Mouse (Mus musculus): ENCODE measurements around the gene Ikzf4.

Ikzf4 gene

DNA sequence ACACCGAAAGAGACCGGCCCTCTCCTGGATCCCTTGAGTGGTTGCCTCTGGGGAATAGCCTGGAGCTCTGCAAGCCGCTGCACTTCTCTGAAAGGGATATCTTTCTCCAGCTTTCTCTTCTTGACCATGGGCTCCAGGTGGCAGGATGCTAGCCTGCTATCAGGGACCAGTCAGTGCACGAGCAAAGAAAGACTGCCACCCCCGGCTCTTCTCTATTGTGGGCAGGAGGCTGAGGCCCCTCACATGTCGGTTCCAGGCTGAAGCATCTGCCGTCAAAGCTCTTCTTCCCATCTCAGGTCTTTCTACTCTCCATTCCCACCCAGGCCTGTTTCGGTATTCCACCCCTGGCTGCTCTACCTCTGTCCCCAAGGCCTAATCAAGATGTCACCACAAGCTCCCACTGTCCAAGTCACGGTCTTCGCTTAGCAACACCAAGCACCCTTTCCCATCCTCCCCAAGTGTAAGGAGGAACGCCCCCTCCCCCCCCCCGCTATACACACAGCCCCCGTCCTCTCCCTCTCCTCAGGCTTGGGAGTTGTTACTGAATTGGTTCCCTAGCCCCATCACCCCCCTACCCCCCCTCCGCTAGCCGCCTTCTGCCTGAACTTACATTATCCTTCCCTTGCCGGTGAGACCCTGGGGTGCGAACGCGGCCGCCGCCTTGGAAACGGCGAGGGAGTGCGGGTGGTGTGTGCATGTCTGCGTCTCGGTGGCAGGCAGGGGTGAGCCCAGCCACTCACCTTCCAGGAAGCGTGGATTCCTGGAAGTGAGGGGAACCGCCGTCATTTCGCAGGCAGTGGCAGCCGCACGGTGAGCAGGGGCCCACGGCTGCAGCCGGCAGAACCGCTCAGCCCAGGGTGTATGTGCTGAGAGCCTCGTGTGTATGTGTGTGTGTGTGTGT is at the start of gene Ikzf4:
TSS of gene Ikzf4 (minus strand) at position 881 of the 901 bp plus-strand sequence.
- DNase-seq = peak; percentile 64

DNA sequence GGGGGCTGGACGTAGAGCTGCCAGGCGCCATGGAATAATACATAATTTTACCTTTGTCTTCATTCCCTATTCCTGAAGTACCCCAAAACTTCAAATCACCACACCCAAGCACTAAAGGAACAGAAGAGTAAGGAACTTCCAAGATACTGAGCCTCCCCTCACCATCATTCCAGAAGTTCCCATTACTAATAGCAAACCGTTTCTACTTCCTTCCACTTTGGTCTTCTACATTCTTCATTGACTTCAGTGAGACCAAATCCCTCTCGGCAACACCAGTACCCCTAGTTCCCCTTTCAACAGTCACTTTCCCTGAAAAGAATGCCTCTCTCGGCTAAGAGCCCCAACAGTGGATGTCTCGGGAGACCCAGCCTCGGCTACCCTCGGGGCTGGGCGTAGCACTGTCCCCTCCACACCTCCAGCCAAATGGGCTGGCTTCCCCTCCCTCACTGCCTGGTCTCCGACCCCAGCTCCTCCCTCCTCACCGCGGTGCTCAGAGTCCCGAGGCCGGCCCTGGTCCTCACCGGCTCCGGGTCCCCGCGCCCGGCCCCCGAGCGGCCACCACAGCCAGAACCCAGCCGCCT is 49.7 kb upstream of the Ikzf4 start:
- DNase-seq = no peak

DNA sequence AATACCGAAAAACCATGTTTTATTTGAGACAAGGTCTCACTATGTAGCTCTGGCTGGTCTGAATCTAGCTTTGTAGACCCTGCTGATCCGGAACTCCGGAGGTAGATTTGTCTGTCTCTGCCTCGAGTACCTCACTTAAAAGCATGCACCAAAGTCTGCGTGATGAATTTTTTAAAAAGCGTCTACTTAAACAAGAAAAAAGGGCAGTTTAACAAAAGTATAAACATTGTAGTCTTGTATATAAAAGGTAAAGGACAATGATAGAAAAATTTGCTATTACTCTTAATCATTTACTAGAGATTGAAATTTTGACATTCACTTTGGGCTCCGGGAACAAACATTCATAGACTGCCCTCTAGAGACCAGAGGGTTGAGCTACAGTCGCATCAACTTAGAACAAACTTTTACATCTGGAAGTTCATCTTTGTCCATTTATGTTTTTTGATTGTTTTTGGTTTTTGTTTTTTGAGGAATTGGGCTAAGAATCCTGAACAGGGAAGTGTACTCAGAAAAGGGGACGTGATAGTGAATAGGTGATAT is 28.7 kb upstream of the Ikzf4 start:
- no peak for DNase-seq

DNA sequence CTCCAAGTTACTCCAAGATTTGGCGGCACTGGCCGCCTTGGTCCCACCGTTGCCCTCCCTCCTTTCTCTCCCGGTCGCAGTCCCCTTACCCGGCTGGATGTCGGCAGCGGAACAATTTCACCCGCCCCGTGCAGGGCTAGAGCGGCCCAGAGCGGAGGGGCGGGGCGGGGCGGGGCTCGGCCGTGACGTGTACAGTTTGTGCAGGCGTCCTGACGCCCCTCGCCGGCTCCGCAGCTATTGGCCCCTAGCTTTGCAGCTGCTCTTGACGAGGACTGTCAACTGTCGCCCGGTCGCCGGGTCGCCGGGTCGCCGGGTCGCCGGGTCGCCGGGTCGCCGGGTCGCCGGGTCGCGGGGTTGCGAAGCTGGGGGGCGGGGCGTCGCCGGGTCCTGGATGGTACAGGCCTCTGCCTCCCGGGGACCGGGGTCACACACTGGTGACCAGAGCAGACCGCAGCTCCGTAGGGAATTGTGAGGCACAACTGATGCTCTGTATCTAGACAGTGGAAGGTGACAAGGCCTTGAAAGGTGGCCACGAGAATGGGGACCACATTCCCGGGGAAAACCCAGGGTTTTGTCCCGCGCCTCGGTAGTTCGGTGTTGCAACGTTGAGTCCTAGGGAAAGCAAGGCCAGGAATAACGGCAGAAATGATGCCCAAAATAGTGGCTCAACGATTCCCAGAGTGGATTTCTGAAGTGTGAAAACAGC is 28.1 kb upstream of the Ikzf4 start, which contains the start of gene Suox:
TSS of gene Suox (minus strand) at position 311 of the 706 bp plus-strand sequence.
- DNase-seq = peak; percentile 83

DNA sequence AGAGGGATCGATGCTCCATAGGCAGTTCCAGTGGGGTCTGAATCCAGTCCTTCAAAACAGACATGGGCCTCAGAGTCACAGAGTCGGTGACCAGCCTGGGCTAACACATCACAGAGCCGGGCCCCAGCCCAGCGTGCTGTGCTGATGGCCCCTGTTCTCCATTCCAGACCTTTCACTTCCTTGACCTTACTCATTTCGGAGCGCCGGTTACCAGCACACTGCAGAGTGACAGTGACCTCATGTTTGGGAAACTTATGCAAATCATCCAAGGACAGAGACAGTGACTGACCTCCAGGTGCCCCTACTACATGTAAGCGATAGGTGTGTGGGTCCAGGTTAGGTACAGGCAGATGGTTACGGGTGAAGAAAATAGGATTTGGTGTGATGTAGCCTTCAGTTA is 25.4 kb upstream of the Ikzf4 start:
- DNase-seq = no peak

DNA sequence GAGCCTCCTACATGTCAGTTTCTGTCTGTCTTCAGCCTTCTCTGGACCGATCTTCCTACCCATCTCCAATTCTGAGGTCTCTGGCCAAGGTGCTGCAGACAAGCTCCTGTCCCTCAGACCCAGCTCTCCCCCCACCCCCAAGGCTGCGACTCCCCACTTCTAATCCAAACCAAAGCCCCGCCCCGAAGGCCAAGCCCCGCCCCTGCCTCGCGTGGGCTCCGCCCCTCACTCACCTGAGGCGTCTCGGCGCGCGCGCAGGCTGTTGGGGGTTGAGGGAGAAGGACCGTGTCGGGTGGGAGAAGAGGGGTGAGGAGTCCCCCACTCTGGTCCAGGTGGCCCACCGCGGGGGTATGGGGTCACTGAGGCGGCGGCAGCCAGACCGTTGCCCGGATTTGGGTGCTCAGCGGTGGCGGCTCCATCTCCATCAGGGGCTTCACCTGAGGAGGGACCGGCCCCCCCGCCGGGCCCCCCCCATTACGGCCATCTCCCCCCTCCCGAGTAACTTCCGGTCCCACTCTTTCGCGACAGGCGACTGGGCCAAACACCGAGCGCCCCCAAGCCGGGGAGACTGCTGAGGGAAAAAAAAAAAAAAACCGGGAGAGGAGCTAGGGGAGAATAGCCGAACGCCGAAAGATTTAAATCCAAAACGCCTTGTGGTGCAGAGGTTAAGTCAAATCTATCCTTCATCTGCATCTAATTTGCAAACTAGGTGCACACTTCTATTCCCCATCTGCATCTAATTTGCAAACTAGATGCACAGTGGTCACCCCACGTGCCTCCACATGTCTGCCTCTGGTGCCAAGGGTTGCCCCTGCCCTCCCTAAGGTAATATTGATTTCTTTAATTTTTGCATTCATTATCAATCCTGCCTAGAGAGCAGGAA is 23.2 kb upstream of the Ikzf4 start:
- peak; percentile 64 for DNase-seq

DNA sequence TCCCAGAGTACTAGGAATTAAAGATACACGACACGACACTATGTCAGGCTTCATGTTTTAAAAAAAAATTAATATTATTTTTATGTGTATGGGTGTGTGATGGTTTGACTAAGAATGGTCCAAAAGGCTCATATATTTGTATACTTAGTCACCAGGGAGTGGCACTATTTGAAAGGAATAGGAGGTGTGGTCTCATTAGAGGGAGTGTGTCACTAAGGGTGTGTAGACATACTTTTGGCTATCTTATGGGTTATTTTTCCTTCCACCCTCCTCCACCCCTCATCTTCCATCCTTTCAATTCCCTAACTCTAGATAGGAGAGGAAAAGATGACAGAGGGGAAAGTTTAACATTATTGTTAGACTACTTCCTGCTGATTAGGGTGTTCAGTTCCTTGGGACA is 20.0 kb upstream of the Ikzf4 start:
- DNase-seq = no peak

DNA sequence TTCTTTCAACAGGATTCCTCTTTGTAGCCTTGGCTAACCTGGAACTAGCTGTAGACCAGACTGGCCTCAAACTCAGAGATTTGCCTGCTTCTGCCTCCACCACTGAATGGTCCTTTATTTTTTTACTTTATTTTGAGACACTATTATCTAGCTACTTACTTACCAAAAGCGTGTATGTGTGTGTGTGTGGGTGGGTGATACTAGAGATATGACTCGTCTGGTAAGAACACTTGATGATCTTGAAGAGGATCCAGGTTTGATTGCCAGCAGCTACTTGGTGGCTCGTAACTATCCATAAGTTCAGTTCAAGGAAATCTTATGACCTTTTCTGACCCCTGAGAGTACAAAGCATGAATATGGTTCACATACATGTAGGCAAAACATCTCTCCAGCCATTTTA is 19.5 kb upstream of the Ikzf4 start:
- no peak for DNase-seq

DNA sequence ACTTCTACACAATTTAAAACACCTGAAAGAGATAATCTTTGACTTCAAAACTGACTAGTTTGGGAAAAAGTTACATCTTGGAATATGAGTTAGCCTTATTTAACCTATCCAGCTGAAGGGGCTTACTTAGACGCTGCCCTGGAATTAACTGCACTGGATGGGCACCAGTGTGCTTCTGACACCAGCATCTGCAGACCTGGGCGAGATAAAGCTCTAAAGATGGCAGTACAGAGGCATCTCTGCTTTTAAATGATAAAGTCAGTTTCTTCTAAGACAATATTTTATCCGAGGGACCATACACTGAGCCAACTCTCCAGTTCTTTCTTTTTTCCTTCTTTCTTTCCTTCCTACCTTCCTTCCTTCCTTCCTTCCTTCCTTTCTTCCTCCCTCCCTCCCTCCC is 19.0 kb upstream of the Ikzf4 start:
- DNase-seq = no peak

DNA sequence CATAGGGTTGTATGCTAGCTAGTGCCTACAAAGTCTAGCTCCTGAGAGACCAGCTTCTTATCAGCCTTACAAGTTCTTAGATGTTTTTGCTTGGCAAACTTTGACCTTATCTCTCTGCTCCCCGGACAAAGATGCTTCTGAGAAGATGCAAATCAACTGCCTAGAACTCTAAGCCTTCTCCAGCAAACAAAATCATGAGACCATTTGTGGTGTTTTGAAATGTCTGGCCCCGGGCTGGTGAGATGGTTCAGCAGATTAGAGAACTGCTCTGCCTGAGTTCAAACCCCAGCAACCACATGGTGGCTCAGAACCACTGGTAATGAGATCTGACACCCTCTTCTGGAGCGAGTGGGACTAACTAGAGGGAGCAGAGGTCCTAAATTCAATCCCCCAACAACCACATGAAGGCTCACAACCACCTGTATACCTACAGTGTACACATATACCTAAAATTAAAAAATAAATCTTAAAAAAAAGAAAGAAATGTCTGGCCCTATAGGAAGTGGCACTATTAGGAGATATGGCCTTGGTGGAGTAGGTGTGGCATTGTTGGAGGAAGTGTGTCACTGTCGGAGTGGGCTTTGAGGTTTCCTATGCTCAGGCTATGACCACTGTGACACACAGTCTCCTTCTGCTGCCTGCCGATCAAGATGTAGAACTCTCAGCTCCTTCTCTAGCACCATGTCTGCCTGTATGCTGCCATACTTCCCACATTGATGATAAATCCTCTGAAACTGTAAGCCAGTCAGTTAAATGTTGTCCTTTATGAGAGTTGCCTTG is 17.8 kb upstream of the Ikzf4 start:
- DNase-seq = no peak

DNA sequence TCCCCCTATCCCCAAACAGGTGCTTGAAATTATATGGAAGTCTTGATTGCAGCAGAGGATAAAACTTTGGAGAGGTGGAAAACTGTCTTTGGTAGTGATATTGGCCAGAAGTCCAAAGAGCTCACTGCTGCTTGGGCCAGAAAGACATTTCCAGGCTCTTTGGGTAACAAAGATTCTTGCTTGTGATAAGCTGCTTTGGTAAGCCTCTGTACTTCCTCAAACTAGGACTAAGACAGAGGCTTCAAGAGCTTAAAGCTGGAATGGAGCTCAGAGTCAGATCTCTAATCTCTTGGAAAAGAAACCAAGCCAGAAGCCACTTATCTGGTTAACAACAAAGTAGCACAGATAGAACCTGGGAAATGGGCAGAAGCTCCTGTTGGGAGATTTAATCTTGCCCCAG is 16.7 kb upstream of the Ikzf4 start:
- no peak for DNase-seq

DNA sequence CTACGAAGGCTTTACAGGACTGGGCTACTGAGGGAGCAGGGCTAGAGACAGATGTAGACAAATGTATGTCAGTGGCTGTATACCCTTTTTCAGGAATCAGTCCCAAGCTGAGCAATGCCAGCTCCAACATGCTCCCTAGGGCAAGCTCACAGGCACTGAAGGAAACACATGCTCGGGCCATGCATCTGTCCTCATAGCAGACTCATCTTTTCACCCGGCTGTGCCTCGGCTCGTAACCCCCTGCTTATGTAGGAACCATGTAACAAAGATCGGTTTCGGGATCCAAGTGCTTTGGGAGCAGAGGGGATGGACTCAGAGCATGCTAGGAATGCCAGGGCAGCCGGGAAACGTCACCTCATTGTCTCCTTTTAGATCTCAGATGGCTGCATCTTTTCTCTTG is 13.7 kb upstream of the Ikzf4 start:
- DNase-seq = no peak

DNA sequence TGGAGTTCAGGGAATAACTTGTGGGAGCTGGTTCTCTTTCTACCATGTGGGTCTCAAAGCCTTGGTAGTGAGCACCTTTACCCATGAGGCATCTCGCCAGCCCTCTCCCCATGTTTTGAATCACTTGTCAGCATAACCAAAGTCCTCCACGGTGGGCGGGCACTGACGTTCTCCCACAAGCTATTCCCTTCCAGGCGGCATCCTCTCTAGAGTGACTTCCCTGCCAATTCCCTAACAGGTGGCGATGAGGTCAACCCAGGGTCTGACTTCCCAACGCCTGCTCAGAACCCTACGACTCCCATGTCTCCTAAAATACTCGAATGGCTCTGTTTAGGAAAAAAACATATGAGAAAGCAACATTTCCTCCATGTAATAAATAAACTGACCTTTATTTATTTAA is 12.1 kb upstream of the Ikzf4 start:
- no peak for DNase-seq

DNA sequence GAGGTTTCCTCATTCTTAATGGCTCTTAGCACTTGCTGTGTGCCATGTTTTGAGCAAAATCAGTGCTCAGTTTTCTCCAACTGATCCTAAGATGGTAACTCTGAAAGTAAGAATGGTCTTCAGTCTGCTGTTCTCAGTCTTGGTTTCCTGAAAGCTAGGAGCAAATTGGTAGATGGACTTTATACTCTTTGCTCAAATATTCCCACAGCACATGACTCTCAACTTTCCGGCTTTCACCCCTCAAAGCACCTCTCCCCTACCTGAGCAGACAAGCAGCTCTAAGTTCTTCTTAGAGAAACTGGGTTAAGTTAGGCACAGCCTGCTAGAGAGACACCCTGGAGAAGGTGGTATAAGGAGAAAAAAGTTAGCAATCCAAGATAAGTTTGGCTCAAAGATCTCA is 10.9 kb upstream of the Ikzf4 start:
- no peak for DNase-seq

DNA sequence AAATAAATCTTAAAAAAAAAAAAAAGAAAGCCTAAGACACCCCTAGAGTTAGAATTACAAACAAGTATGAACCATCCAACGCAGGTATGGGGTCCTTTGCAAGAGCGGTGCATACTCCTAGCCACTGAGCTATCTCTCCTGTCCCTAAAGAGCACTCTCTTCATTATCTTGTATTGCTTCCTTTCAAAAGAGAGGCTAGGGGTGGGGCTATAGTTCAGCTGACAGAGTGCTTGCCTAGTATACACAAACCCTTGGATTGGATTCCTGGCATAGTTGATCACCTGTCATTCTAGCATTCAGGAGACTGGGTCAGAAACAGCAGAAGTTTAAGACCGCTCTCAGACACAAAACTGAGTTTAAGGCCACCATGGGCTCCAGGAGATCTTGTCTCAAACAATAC is 9.5 kb upstream of the Ikzf4 start:
- DNase-seq = no peak

DNA sequence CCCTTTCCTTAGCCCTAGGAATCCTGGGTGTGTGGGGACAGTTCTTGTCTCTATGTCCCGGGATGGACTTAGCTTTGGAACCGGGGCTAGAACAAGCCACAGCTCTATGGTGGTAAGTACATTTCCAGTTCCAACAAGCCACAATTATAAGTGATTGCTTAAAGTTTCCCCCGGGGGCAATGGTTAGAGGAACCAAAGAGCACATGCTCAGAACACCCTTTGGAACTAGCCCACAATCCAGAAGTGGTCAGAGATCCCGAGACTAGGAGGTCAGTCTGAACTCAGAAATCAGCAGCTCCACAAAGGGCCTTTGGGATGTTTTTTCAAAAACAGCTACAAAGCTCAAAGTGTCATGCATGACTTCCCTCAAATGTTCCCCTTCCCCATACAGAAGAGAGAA is 8.1 kb upstream of the Ikzf4 start:
- no peak for DNase-seq

DNA sequence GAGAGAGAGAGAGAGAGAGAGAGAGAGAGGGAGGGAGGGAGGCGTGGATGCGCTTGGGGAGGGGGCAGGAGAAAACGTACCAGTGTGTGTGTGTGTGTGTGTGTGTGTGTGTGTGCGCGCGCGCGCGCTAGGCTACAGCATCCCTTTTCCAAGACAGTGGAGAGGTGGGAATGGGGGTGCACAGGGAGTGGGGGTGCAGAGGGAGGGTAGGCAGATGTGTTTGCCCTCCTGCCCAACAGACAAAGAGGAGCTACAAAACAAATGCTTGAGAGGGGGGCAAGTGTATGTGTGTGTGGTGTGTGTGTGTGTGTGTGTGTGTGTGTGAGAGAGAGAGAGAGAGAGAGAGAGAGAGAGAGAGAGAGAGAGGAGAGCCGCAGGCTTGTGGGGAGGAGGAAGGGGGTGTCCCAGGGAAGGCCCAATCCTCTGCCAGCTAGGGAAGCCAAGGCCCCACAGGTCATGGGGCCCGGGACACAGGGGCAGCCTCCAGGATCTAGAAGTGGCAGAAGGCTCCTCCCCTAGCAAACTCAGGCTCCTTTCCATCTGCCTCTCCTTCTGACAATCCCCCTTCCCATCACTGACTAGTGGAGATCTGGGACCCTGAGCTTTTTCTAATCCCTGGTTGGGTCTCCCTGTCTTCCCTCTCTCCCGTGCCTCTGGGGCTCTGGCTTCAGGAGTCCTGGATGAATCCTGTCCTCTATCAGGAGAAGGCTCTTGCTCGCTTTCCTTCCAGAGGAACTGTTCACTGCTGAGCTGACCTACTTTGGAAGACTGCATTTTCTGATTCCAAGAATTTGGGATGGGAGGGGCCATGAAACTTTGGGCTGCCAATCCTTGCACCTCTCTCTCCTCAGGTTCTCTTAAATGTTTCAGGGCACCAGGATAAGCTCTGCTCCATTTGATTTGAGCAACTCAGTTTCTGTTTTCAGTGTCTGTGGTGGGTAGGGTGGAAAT is 623 bp upstream of the Ikzf4 start:
- DNase-seq = peak; percentile 75

DNA sequence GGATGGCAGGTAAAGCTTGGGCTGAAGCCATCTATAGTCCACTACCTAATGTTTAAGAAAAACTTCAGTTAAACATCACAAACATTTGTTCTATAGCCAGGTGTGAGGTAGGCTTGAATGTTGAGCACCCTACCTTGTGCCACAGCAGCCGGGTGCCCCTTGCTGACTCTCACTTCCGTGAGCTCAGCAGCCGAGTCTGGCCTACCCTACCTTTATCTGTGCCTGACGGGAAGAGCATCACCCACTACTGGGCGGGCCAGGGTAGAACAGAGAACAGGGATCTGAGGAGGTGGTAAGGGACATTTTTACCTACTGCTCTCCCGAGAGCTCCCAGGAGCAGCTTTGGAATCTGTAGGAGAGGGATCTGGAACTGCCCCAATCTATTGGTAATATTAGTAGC is 3.0 kb downstream of the Ikzf4 start:
- no peak for DNase-seq

DNA sequence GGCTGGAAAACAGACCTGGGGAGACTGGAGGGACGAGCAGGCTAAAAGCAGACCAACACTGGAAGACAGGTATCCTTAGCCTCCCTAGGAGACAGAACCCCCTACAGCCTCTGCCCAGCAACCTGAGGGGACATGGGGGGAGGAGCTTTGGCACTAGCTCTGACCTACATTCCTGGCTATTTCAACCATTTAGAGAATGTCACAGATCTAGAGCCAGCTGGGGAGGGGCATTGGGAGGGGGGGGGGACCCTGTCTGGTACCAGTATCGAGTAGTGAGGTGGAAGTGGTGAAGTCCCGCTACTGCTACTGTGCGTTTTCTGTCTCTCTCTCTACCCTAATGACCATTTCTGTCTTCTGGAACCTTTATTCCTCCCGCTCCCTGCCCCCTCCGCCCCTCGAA is 3.9 kb downstream of the Ikzf4 start:
- DNase-seq = no peak

DNA sequence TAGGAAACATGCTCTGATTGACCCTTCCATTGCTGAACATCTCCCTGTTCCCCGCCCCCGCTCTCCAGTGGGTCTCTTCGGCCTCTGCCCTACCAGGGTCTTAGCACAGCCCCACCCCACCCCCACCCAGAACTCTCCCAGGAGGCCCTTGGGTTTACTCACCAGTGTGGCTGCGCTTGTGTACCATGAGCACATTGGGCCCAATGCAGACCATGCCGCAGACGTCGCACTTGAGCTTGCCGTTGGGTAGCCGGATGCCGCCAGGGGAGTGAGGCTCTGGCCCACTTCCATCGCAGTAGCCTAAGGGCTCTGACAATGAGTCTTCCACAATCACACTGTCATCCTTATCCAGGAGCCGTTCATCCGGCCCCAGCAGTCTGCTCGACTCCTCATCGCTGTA is 4.9 kb downstream of the Ikzf4 start:
- DNase-seq = no peak

DNA sequence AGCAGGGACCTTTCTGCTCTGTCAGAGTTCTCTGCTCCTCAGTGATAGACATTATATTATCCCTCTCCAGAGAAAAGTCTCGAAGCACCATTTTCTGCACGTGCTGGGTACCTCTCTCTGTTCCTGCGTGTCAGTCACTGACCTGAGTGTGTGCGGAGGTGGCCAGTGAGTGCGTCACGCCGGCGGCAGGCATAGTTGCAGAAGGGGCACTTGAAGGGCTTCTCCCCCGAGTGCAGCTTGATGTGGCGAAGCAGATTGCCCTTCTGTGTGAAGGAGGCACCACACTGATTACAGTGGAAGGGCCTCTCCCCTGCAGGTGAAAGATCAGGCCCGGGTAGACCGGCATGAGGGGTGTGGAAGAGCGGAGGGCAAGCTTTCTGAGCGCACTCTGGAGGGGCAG is 5.8 kb downstream of the Ikzf4 start:
- no peak for DNase-seq
